Mouse (Mus musculus): ENCODE measurements around the gene F12.

The F12 gene

DNA sequence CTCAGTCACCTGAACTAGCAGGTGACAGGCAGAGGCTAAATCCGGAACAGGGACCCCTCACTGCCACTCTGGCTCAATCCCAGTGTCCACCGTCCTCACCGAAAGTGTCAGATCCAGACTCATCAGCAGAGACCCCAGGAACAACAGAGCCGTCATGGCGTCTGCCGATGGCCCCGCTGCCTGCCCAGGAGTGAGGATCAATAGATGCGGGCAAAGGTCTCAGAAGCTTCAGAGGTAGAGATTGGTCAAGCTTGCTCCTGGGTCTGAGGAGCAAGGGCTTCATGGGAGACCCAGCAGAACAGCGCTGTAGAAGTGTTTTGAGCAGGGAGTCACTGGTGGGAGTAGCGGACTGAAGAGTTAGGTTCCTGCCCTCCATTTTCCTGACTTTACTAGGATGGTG is at the start of gene F12:
Gene F12, minus strand, starts transcription at position 181 of the 400 bp plus-strand sequence.
- DNase-seq (ENCODE audit: low spot score in 2 of 2) = no peak

- no peak for DNase-seq (ENCODE audit: low spot score in 2 of 2)
These were observed 49.7 kb upstream of the F12 start for GRCm38 (mm10) chr13:55476256-55476655.

DNA sequence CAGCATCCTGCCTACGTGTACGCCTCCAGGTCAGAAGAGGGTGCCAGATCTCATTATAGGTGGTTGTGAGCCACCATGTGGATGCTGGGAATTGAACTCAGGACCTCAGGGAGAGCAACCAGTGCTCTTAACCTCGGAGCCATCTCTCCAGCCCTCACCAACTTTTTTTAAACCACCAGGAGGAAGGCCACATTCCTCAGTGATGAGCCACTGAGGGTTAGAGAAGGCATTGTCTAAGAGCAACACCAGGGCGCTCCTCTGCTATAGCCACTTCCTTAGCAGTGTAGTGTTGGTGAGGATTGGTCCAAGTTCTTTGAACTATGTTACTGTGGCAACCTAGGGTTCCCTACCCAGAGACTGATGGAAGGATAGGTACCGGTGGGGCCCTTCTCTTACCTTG is 49.2 kb upstream of the F12 start:
- no peak for DNase-seq (ENCODE audit: low spot score in 2 of 2)

- no peak for DNase-seq (ENCODE audit: low spot score in 2 of 2)
These were observed 48.1 kb upstream of the F12 start for GRCm38 (mm10) chr13:55474621-55475069.

DNA sequence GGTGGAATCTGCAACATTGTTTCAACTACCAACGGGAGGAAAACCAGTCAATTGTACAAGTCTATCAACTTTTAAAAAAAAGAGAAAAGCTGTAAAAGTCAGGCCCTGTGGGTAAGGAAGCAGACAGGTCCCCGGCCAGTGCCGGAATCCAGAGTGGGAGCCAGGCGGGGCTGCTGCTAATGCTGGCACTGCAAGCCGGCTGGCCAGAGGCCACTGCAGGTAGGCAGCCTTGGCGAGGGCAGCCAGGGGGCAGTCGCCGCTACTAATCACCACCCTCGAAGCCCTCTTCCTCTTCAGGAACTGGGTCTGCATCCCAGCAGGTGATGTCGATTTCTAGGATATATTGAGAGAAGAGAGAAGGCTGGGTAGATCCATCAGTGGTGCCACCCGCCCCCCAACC is 47.4 kb upstream of the F12 start:
- no peak for DNase-seq (ENCODE audit: low spot score in 2 of 2)

DNA sequence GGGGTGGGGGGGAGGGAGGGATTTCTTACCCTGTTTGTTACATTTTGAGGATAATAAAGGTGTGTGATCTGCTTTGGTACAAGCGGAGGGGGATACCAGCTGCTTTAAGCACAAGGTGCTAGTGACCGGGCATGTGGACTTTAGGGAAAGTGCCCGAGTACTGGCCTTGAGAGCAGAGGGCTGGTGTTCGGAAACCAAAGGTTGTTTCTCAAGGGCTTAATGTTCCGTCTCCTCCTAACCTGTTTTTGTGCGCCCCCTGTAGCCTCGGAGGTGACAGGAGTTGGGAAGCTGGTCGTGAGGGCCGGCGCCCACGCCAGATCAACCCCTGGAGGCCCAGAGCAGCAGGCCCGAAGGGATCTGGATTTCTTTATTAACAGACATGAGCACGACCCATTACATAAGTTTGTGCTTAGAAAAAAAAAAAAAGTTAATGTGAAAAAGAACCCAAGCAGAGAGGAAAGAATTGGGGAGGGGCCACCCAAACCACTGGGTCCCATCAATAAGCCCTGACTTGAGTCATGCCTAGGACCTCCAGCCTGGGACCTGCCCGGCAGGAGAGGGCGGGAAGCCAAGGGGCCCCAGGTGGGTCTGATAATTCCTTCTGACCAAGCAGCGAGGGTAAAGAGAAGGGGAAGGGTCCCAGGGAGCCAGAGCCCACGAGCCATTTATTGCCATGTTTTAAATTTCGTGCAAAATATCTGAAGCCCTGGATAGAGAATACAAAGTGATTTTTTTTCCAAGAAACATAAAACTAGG is 46.7 kb upstream of the F12 start:
- no peak for DNase-seq (ENCODE audit: low spot score in 2 of 2)

DNA sequence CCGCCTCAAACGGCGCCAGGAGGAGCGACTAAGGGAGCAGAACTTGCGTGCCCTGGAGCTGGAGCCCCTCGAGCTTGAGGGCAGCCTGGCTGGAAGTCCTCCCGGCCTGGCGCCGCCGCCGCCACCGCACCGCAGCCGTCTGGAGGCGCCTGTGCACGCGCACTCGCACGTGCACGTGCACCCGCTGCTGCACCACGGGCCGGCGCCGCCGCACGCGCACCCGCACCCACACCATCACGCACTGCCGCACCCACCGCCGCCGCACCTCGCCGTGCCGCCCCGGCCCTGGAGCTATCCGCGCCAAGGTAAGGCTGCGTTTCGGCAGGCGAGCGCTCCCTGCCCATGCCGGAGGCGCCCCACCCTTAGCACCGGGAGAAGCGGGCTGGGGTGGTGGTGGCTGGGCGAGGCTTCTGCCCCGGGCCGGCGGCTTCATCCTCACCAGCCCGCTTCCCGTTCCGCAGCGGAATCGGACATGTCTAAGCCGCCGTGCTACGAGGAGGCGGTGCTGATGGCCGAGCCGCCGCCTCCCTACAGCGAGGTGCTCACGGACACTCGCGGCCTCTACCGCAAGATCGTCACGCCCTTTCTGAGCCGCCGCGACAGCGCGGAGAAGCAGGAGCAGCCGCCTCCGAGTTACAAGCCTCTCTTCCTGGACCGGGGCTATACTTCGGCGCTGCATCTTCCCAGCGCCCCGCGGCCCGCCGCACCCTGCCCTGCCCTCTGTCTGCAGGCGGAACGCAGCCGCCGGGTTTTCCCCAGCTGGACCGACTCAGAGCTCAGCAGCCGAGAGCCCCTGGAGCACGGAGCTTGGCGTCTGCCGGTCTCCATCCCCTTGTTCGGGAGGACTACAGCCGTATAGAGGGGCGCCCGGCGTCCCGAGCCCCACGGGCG is 45.8 kb upstream of the F12 start:
- peak; percentile 65 to 68 for DNase-seq (ENCODE audit: low spot score in 2 of 2)

- no peak for DNase-seq (ENCODE audit: low spot score in 2 of 2)
These were observed 45.2 kb upstream of the F12 start for GRCm38 (mm10) chr13:55471819-55472131.

DNA sequence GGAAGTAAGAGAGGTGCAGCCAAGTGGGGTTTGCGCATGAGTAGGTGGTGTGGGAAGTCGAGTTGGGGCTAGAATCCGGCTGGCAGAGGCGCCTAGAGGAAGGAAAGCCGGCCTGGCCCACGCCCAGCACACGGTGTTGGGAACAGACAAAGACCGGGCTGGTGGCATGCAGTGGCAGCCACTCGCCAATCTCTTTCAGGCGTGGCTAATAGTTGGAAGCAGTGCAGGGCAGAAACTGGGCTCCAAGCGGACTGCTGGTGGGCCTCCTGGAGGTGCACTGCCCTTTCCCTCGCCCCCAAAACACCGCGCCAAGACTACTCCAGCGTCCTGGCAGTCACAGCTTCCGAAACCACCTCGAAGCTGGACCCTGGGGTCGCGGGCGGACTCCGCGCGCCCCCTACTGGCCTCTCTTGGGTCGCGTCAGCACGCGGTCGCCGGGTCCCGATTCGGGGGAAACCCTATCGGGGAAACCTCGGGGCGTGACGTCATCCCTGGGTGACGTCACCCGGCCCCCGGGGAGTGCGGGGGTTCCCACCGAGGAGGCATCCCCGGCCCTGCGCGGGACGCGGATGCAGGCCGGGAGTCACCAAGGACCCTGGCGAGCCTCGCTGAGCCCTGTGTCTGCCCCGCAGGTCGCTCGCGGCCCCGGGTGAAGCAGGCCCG is 44.7 kb upstream of the F12 start:
- peak; percentile 91 to 93 for DNase-seq (ENCODE audit: low spot score in 2 of 2)

- no peak for DNase-seq (ENCODE audit: low spot score in 2 of 2)
These were observed 43.8 kb upstream of the F12 start for GRCm38 (mm10) chr13:55470372-55470771.

DNA sequence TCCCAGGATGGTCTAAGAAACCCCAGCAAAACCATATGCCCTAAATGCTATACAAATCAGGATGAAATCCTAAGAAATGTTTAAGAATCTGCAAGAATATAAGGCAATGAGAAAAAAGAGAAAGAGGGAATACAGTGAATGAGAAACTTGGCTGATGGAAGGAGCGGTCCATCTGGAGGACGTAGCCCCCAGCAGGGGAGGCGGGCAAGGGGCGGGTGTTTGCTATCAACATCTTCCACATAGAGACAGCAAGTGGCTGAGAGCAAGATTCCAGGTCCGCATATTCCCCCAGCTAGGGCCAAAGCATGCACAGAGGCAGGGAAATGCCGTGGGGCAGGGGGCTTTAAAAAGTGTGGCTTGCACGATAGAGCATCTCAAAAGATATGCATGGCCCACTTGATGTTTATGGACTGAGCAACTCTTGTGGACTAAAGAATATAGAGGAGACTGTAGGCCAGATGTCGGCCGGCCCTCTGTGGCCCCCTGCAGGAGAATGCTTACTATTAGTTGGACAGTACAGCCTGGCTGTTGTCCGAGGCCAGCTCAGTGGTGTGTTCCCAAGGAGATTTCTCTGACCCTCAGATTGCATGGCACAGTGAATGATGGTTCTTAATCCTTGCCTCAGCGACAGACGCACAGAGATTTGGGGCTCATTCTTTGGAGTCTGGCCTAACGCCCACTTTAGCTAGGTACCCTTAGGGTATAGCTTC is 42.4 kb upstream of the F12 start:
- DNase-seq (ENCODE audit: low spot score in 2 of 2) = no peak

GRCm38 (mm10) chr13:55465830-55466440 is 39.3 kb upstream of the F12 start:
- no peak for DNase-seq (ENCODE audit: low spot score in 2 of 2)

DNA sequence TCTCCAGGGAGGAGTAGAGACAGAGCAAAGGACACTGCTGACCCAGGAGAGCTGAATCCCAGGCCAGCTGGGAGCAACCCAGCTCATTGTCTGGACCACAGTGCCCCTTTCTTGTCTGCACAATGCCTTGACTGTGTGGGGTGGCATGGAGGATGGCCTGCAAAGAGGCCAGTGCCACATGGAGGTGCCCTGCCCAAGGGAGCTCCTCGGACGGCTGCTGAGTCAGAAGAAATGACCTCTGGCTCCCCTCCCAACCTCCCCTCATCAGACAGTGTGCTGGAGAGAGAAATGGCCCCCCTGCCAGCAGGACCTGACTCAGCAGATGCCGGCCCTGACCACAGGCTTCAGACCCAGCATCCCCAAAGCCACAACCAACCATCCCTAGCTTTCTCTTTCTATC is 38.6 kb upstream of the F12 start:
- DNase-seq (ENCODE audit: low spot score in 2 of 2) = no peak

DNA sequence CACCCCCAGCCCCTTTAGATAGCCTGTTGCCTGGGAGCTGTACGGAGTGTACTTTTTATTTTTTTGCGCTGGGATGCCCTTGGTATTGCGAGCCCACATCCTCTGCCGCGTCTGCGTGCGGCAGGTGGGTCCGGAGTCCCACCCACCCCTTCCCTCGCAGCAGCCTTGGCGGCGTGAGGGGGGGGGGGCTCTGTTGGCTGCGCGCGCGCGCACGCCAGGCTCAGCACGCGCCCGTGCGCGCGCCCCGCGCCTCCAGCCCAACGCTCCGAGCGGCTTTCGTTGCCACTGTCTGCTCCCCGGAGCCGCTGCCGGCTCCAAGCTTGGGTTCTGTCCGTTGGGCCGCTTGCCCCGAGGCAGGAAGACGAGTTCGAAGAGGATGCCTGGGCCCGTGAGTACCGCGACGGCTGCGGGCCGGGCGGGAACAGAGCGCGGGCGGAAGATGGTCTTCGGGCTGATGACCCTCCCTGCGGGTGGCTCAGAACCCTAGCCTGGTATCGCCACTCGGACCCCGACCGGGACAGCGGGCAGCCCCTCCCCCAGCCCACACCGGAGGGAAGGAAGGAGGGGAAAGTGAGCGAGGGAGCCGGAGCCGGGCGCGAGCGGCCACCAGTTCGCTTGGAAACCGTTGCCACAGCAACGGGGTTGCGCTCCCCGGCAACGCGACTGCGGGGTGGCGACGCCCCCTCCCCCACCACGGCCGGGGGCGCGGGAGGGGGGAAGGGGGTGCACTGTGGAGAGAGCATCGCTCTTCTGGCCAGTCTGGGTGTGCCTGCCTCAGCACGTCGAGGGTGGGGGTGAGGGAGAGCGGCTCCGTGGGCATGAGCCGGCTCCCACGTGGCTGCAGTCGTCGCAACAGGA is 37.7 kb upstream of the F12 start, which contains the start of gene Prr7:
Gene Prr7, plus strand, starts transcription at position 241 of the 858 bp plus-strand sequence.
- DNase-seq (ENCODE audit: low spot score in 2 of 2) = peak; percentile 41 to 50

DNA sequence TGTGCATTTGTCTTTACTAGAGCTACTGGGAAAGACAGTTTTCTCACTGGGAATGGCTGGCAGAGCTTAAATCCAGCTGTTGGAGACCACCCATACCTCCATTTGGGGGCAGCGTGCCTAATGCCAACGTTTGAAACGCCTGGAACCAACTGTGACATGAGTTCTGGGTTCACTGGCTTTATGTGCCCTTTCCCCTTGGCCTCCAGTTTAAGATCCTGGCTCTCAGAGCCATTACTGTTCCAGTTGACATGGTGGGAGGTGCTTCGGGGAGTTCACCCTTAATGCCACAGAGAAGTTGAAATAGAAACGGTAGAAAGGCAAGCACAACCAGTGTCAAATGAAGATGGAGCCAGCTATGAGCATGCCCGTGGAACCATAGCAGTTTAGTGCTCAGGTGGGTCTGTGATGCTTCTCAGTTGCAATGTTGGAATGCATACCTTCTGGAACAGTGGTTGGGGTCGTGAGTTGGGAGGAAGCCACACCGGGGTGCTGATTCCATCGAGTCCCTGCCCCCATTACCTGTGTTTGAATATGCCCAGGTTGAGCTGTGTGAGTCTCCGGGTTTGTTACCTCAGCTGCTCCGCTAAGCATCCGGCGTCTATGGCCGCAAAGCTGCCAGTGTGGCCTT is 36.9 kb upstream of the F12 start:
- DNase-seq (ENCODE audit: low spot score in 2 of 2) = peak in 1 of 2 experiments; percentile 52

DNA sequence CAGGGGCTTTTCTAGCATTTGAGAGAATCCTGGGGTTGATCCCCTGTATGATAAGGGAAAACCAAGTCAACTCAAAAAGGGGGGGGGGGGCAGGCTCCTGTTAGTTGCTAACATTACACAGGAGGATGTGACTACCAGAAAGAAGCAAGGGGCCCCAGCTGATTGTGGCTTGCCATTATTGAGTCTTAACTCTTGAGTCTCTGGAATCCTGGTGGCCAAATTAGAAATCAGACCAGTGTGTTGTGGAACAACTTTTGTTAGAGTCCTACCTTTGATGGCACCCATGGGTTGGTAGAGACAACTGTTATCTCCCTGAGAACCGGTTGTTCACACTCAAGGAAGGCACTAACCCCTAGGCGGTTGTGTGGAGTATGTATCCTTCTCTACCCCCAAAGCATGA is 36.4 kb upstream of the F12 start:
- DNase-seq (ENCODE audit: low spot score in 2 of 2) = no peak

DNA sequence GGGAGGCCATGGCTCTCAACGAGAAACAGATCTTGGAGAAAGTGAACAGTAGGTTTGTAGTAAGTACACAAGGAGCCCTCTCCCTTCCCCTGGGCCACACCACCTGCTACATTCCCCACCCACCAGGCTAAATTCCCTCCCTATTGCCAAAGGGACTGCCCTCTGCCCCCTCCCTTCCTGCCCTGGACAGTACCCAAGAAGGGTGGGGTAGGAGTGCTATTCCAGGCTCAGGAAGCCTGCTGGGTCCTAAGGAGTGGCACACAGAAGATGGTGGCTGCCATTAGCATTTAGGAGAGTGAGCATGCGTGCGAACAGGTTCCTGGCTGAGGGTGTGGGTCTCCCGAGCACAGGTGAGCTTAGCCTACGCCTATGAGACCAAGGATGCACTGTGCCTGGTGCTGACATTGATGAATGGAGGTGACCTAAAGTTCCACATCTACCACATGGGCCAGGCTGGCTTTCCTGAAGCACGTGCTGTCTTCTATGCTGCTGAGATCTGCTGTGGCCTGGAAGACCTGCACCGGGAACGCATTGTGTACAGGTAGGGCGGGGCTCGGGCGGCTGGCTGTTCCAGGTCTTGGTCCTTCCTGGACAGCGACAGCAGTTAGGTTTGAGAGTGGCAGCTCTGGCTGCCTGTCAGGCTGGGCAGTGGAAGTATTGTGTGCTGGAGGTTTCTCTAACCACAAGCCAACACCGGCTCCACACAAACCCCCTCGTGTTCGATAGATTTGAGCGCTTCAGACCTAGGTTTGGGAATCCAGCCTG is 25.4 kb upstream of the F12 start:
- no peak for DNase-seq (ENCODE audit: low spot score in 2 of 2)

- no peak for DNase-seq (ENCODE audit: low spot score in 2 of 2)
These were observed 24.7 kb upstream of the F12 start for GRCm38 (mm10) chr13:55451296-55451695.

GRCm38 (mm10) chr13:55450511-55450980 is 24.0 kb upstream of the F12 start:
- no peak for DNase-seq (ENCODE audit: low spot score in 2 of 2)

All from natural killer cell, adult 2 months (primary cell).